Mouse (Mus musculus) urinary bladder, postnatal 14 days (tissue): ENCODE measurements around the gene Cabp1.

Source experiments
- DNase-seq: peaks from one replicate; pipeline ENCODE4 v3.0.0; 2021; ENCODE audit warnings: low spot score

The Cabp1 gene

DNA sequence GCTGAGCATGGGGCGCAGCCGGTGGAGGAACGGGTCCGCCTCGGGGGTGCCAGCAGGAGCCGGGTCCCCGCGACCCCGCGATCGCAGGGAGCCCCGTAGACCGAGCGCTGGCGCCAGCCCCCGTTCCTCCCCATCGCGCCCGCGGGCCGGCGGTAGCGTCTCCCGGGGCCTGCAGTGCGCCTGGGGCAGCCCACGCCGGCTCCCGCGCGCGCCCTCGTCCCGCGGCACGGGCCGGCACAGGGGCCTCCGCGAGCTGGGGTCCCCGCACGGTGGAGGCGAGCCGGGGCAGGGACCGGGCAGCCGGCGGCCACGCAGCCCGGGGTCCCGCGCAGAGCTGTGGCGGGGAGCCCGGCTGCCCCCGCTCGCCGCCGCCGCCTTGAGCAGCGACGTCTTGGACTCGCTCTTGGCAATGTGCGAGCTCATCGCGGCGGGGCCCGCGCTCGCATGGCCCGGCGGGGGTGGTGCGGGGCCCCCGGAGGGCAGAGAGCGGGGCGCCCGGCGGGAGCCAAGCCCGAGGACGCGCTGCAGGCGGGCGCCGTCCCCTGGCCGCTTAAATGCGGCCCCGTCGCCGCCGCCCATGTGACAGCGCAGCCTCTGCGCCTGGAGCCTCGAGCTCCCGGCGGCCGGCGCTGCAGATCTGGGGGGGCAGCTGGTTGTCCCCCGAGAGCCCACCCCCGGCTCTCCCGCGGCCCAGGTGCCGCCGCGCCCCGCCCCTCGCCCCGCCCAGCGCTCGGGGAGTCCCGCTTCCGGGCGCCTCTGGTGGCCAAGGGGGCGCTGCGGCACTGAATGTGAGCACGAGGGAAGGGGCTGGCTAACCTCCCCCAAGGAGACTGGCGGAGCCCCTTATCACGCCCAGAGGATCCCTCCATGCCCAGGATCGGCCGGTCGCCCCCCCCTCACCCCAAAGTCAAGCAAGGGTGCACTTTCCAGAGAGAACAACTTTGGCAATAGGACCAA lies at the start of gene Cabp1:
TSS of gene Cabp1 (minus strand) at position 713 of the 957 bp plus-strand sequence.
- DNase-seq = peak; percentile 27

- DNase-seq = no peak
Measured at GRCm38 (mm10) chr5:115240191-115240590, 46.0 kb upstream of the Cabp1 start.

DNA sequence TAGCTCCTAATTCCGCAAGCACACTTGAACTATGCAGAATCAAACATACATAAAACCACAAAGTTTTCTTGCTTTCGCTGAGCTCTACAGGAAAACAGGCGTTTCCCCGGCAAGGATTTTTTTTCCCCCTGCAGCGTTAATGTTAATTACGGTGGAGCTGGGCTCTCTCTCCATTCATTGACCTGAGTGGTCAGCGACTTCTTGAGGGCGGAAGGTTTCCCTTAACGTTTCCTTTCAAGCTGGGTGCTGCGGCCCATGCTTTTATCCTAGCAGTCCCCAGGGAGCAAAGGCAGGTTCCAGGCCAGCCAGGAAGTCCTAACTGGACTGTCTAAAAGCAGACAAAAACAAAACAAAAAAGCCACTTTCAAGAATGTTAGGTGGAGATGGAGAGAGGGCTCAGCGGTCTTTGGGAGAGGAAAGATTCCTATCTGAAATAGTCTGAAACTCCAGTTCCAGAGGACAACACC lies 44.6 kb upstream of the Cabp1 start:
- DNase-seq = no peak

- peak; percentile 93 for DNase-seq
Measured at GRCm38 (mm10) chr5:115237803-115238728, 43.9 kb upstream of the Cabp1 start.

GRCm38 (mm10) chr5:115235786-115236263 lies 41.6 kb upstream of the Cabp1 start, which contains the start of gene Pop5:
Gene Pop5, plus strand, starts transcription at chr5:115235836.
- peak; percentile 92 for DNase-seq

- peak; percentile 62 for DNase-seq
Measured at GRCm38 (mm10) chr5:115235323-115235771, 41.2 kb upstream of the Cabp1 start.

GRCm38 (mm10) chr5:115234519-115234918 lies 40.3 kb upstream of the Cabp1 start:
- no peak for DNase-seq

- no peak for DNase-seq
Measured at GRCm38 (mm10) chr5:115233031-115233780, 39.0 kb upstream of the Cabp1 start.

GRCm38 (mm10) chr5:115232516-115232915 lies 38.3 kb upstream of the Cabp1 start:
- DNase-seq = no peak

GRCm38 (mm10) chr5:115231552-115232120 lies 37.5 kb upstream of the Cabp1 start:
- DNase-seq = no peak

DNA sequence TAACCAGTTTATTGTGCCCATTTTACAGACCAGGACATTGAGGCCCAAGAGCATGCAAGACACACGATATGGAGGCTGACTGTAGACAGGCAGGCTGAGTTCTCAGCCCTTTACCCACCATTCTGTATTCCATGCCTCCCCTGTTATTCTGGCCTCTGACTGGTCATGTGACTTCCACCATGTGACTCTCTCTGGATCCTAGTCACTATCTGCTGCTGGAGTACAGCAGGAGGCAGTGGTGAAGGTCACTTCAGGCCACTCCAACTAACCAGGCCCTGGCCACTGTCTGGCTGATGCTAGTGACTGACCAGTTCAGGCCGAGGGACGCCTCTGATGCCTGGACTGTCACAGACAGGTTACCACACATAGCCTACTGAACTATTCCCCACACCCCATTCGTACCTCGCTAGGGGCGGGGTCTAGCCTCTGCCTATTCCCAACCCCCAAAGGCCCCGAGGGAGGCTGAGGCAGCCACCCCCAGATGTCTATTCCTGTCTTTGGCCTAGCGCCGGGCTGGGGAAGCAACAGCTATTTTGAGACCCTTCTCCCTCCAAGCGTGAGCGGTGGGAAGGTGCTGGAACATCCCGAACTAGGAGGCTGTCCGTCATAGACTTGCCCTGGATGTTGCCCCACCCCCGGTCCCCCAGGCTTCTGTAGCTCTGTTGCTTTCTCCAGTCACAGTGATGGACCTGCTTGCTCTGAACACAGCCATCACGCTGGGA lies 36.8 kb upstream of the Cabp1 start:
- no peak for DNase-seq

- no peak for DNase-seq
Measured at GRCm38 (mm10) chr5:115222485-115222884, 28.3 kb upstream of the Cabp1 start.

DNA sequence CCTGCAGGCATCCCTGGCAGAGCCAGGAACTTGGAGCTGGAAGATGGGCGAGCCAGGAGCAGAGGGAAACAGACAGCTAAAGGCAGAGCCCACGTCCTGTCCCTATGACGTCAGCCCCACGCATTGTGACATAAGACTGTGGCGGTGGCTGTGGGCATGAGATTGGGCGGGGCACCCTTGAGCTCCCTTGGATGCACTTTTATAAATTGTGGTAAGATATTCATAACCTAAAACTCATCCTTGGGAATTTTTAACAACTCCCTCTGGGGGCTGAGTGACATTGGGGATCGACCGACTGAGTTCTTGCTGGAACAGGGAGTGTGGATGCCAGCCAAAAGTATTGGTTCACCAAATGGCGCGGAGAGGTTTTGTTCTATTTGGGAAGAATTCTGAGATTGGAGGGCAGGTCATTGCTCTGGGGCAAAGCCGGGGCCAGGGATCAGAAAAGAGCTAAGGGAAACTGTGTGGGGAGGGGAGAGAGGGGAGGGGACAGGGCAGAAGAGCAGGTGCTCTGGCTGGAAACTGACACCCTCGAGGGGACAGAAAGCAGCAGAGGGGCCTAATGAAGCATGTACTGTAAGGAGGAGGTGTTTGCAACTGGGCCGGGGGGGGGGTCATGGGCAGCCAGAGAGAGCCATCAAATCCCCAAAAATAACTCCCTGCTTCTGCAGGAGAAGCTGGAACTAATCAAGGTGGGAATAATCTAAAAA lies 26.9 kb upstream of the Cabp1 start:
- DNase-seq = no peak

DNA sequence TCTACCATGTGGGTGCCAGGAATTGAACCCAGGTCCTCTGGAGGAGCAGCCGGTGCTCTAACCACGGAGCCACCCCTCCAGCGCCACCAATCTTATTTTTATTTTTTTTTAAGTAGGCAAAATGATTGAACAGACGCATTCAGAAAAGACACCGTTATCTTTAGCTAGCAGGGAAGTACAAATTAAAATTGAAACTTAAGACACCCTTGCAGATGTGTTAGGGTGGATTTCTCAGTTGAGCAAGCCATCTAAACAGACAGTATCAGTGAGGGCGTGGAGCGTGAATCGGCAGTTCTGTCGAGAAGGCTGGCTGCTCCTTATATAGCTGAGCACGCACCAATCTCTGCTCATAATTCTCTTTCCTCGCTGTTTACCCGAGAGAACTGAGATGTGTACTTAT lies 23.8 kb upstream of the Cabp1 start:
- no peak for DNase-seq

GRCm38 (mm10) chr5:115215273-115216185 lies 21.3 kb upstream of the Cabp1 start:
- DNase-seq = no peak

GRCm38 (mm10) chr5:115214864-115215263 lies 20.7 kb upstream of the Cabp1 start:
- no peak for DNase-seq

- no peak for DNase-seq
Measured at GRCm38 (mm10) chr5:115212861-115213260, 18.7 kb upstream of the Cabp1 start.

- DNase-seq = no peak
Measured at GRCm38 (mm10) chr5:115212451-115212850, 18.3 kb upstream of the Cabp1 start.

GRCm38 (mm10) chr5:115210380-115210779 lies 16.2 kb upstream of the Cabp1 start:
- DNase-seq = no peak
